Mouse (Mus musculus) c-Kit-positive CD71-negative TER-119-negative erythroid progenitor cells, embryonic 14.5 days (primary cell): ENCODE measurements at regions not wholly inside any gene's neighbourhood (a gene's known extent, or its start where the extent isn't known, plus 50 kb on each side); places are given as distances from the start of the nearest gene placed in this dataset.

Experiments
- DNase-seq: peaks from one replicate; pipeline ENCODE4 v3.0.0-alpha.2; 2013; ENCODE audit warnings: low read depth

DNA sequence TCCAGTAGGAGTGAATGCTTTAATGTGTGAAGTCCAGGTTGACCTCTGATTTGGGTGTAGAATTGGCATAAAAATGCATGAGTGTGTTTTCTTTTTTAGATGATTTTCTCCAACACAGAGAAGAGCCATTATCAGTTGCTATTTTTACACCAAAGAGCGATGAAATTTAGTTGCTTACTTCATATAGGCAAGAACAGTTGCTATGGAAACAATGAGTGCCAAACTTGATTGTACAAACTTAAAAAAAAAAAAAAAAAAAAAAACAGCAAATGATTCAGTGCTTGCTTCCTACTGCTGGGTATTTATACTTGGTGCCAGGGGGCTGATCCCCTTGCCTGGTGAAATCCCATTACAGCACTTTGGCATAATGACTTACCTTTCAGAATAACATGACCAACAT, 268.0 kb downstream of the Sec23a start:
- no peak for DNase-seq

DNA sequence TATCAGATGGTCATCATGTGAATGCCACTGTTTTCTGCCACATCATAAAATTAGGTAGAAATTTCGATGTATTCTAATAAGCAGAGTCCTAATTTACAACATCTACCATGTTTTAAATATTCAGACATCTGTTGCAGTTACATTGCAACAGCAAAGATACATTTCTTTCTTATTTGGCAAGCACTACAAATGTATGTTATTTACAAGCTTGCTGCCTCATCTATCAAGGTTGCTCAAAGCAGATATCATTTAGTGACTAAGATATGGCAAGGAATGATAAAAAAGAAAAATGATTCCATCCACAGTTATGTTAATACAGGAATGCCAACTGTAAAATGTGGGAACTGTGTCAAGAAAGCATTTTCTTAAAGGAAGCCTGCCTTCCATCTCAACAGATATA, 283.7 kb downstream of the Sec23a start:
- DNase-seq = no peak

DNA sequence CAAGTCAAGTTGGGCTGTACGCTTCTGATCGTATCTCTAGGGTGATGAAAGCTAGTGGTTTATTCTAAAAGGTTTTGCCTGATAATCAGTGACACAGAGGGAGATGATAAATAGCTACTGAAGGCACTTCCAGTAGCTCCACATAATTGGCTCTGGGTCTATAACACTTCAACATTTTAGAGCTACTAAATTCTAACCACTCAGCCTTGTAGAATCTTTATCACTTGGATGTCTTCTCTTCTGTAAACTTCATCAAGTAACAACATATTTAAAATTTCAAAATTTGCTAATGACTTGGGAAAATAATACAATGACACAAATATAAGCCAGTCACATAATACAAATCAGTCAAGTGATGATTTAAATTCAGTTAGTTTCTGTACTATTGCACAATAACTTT, 284.3 kb downstream of the Sec23a start:
- no peak for DNase-seq

DNA sequence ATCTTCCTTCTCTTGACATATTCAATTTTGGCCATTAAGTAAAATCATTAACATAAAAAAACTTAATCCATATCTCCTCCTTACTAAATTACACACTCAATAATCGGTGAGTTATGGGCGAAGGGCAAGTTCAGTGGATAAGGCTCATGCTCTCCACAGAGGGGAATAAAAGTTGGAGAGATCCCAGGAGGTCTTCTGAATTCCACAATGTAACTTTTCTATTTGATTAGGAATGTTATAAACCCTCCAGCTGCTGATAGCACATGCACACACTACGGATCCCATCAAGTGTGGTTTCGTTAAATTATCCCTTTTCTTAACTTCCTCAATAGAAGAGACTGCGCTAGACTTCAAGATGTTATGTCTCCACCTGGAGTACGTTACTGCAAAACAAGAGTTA, 293.9 kb downstream of the Sec23a start:
- DNase-seq = no peak

DNA sequence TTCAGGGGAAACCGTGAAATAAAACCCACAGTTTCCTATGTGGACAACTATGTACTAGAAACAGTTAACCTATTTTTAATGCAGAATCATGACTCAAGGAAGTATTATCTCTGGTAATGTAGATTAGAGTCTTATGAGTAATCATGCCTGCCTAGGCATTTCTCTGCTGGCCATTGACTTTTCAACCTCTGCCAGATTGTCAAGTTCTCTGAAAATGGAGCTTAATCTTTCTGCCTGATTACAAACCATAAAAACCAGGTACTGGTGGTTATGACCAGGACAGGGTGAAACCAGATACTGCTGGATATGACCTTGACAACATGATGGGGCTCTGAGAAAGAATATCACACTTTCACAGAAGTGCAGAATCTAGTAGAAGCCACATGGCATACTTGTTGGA, 297.6 kb downstream of the Sec23a start:
- no peak for DNase-seq

DNA sequence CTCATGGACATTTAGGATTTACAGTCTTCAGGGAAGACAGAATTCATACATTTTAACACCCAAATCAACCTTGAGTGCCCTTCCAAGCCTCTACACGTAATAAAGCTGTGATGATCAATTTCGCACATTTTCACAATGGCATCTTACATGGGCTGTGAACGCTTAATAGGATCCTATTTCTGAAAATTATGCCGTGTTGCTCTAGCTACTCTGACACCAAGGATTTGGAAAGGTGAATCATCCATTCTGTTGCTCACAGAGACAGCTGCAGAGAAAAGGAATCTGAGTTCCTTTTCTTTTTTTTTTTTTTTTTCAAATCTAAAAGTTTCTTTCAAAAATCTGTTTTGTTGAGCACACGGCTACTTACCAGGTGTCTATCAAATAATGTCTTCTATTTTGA, 316.1 kb downstream of the Sec23a start:
- no peak for DNase-seq

DNA sequence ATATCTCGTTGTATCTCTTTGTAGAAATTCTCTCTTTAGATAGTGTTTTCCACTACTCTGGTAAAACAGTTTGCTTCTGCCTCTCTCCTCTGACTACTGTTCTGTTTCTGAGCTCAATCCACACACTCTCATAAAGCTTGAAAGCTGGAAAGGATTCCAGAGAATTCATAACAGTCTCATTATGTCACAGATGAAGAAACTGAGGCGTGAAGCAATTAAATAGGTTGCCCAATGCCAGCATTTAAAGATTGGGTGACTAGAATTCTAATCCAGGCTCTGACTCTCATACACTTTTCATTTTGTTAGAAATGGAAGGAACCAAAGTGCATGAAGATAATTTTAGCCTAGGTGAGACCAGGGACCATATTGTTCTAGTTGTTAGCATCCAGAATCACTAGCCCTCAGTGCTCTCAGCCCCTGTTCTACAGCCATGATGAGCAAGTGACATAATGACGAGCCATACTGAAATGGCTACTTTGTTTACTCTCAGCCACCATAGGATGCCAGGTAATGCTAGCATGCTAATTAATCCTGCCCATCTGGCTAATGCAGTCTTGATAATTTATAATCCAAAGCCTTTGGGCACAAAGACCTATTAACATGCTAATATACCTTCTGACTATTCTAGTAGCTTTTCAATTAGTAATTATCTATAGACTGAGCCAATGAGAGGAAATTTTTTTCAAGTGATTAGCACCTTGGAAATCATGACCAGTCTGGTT, 341.7 kb downstream of the Sec23a start:
- DNase-seq = no peak

DNA sequence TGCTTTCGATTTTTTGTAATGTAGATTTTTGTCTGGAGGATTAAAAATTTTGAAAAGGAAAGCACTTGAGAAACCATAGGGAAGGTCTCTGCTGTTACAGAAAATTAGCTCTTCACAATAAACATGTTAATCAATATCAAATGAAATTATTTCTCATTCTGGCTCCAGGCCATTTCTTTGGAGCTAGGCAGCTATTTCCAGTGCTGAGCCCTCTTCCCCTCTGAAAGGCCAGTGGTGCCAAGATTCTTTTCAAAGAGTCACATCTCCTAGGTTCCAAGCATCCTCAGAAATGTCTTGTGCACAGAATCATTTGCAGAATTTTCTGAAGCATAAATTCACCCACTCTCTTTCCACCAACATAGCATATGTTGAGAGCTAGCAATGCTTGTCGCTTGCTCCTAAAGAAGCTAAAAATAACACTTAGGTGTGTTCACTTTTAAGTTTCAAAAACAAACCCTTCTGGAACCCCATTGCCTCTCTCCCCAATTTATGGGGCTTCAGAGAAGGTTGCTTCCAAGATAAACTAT, 357.2 kb downstream of the Sec23a start:
- DNase-seq = no peak

DNA sequence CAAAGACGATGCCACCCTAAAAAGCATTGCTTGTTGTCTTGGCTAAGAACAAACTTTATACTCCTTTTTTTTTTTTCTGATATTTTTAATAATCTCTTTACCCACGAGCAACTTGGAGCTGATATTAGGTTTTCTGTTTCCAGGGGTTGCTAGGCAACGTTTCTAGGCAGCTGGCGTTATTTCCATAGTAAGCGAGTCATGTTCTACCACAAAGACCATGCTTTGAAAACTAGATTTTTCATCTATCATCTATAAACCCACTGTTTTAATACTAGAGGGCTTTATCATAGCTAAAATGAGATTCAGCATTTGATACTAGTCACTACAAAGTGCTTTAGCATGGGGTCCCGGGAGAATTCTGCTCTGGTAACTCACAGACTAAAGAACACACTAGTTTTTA, 358.1 kb downstream of the Sec23a start:
- DNase-seq = no peak

DNA sequence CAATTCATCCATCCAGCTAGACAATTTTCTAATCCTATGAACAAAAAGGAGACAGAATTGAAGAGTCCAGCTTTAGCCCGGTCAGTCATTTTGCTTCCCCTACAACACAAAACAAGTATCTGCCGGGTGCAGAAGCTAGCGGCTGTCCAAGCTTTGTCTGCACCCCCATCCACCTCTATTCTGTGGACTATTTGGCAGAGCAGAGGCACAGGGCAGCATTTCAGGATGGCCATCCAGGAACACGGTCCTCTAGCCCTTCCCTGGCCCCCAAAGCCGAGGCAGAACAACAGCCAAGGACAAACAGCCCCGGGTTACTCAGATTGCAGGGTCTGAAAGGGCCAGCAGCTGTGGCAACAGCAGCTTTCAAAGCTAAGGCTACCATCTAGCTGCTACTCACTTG, 358.6 kb downstream of the Sec23a start:
- DNase-seq = no peak

DNA sequence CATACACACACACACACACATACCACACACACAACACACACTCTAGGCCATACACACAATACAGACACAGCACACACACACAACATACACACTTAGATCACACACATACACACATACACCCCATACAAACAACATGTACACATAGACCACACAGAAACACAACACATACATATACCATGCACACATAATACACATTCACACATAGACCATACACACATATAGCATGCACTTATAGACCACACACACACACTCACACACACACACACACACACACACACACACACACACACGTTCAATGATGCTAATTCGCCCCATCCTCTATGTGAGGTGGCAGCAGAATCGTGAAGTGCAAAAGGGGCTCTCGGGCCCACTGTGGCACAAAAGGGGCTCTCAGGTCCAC, 359.1 kb downstream of the Sec23a start:
- DNase-seq = no peak

DNA sequence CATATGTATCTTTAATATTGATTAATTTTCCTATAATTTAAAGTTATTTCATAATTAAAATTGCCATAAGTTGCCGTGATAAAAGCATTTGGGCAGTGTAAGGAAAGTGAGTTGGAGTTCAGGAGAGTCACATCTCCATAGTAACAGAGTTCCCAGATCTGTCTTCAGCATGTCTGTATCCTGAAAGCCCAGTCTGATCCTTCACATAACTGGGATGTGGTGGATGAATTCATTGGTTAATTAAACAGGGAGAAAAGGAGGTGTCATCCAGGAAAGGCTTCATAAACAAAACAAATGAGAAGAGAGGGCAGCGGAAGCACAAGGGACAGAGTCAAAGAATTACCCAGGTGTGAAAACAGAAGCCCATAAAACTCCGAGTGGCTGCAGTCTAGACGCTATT, 363.5 kb downstream of the Sec23a start:
- DNase-seq = no peak

DNA sequence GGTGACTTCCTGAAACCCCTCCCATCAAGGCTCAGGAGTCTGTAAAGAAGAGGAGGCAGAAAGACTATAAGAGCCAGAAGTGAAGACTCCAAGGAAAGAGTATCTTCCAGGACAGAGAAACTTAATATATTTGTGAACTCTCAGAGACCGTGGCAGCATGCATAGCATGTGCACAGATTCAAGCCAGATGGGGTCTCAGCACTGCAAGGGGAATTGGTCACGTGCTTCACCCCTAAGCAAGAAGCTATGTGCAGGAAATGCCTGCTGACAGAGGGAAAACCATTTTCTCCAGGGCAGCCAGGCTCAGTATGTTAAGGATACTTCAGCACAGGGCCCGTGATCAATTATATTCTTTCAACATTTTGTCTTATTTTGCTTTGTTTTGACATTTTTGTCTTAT, 368.0 kb downstream of the Sec23a start:
- no peak for DNase-seq

DNA sequence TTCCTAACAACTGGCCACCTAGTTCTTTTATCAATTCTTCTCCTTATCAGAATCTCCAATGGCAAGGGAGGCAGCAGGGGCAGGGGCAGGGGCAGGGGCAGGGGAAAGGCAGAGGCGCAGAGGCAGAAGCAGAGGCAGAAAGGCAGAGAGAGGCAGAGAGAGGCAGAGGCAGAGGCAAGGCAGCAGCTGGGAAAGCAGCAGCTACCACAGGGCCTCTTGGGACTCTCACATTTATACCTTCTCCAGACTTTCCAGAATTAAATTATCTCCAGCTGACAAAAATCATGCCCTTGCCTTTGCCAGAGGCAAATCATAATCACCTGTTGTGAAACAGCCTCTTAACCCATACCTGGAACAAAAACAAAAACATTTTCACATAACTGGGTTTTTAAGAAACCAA, 370.4 kb upstream of the Clec14a start:
- DNase-seq = no peak

DNA sequence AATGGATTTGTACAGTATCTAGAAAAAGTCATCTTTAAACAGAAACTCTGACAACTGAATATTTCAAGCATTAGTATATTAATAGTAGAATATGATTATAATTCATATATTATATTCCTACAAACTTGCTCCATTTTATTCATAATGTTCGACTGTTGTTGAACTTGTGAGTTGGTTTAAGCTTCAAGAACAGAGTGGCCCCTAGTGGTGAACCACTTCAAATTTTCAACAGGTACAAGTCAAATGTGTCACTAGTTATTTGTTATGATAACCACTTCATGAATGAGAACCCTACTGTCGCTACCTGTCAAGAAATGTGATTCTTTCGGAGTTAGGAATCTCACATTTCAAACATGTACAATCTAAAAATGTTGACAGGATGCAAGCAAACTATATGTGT, 369.2 kb upstream of the Clec14a start:
- DNase-seq = no peak

DNA sequence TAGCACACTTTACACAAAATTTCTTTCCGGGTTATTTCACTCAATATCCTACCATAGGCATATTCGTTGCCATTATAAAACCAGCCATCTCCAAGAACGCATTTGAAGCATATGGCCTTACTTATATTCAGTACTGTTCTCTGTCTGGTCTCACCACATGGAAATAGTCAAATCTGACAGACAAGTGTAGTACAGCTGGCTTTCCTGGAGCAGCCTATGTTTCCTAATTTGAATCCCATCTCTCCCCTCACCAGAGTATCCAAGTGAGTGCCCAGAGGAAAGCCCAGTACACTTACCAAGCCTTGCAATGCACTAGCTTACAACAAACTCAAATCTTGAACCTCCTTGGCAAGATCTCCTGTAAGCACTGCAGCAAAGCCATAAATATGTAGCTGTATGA, 363.4 kb upstream of the Clec14a start:
- no peak for DNase-seq

DNA sequence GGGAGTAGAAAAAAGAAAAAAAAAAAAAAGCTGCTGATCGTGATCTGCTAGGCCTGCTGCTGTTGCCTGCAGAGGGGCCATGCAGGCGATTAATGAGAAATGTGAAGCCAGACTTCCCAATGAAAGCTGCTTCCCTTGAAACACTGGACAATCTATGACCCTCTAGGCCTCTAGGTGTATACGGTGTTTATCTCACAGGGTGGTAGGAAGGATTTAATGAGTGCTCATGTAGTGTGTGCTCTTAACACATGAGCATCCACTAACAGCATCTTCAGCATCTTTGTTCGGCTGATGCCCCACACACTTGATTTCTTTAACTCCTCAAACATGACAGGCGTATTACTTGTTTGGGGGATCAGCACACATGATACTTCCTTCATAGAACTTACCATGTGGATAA, 359.7 kb upstream of the Clec14a start:
- no peak for DNase-seq

DNA sequence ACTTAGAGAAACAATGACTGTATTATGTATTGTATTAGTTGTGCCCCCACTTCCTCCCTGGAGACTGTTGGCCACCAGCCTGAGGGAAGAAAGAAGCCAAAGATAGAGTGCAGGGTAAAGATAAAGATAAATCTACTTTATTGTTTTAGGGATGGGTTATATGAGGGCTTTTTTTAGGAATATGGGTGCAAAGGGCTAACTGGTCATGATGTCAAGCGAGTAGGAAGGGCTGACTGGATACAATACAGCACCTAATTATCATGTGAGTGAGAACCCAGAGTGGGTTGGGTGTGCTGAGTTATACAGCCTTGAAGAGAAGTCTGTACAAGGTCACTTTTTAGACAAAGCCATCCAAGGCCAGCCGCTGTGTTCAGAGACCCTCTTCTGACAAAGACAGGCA, 356.1 kb upstream of the Clec14a start:
- DNase-seq = no peak

DNA sequence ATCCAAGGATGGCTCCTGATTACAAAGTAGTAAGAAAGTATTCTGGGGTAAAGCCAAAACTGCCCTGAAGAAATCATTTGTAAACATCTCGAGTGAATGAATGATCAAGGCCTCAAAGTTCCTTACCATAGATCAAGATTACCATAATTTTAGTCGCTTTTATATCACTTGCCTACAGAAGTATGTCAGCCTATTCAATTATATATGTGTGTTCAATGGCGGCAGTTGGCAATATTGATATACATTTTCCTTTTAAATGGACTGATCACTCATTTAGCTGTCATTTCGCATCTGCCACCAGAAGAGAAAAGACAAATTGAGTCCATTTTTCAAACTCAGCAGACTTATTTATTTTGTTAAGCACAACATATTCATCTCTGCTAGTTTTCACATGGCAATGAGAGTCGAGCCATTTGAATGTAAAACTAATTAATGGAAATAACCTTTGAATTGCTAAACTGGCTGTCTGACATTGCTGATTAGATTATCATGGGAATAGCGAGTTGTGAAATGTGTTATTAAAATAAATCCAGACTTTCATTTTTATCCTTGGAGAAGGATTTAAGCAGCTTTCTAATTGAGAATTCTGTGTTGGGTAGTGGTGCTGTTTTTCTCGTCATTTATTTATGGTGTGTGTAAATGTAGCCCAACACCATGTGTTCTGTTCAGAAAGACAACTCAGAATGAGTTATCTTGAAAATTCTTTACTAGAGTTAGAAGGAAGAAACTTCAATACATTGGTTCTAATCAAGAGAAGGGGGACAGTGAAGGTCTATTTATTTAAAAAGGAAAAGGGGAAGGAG, 350.6 kb upstream of the Clec14a start:
- DNase-seq = no peak

DNA sequence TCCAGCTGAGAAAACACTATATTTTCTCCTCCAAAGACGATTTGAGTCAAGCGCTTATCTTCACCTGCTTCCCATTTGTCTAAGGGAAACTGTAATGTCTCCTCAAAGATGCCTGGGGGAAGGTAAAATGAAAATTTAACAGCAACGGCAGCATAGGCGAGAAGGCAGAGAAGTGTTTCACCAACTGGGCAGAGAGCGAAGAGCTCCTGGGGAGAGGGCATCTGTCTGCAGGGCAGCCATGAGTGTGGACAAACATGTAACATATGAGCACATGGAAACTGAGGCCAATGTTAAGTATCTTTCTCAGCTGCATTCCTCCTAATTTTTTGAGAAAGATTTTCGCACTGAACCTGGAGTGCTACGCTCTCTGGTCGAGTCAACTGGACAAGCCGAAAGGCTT, 325.7 kb upstream of the Clec14a start:
- DNase-seq = no peak

DNA sequence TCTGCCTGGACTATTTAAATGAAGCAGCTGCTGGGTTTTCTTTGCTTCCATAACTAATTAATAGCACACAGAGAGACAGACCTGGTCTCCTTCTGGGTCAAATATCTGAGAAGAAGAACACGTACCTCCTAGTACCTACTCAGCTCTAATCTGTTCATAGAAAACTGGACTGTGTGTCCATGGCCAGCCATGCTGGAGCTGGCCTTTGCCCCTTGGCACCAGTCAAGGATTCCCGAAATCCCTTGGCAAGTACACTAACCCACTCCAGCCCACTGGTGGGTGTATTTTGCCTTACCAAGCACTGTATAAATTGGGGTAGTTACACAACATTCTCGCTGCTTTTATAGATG, 322.4 kb upstream of the Clec14a start:
- no peak for DNase-seq

DNA sequence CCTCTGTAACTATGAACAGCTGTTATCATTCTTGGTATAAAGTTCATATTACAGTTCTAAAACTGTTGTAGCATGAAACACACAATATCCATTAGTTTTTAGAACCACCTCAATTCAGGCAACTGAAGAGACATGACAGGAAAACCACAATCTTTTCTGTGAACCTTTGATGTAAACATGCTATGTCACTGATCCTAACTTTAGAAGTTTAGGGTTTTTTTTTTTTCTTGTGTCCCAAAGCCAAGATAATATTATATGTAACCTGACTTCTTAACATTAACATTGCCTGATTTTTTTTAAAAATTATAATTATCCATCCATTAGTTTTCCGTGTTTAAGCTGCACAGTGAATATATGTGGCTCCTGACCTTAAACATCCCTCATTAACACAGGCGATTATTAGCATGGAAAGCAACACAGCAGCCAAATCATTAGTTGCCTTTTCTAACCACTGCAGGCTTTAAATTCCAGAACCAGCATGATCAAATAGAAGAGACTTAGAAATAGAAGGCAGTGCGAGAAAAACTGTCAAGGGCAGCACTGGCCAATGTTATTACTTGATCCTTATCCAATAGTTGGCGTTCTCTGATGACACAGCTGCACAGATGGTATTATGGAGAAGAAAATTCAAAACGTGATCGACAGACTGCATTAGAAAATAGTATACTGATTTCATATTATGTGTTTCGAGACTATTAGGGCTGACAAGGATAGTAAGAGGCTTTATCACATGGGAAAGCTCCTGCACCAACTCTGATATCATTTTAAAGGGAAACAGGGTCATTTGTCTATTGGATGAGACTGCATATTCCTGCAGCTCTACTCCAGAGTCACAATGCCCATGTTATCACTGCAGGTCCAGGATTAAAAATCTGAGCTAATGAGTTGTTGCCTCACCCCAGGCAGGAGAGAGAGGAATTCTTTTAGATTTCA, 321.7 kb upstream of the Clec14a start:
- no peak for DNase-seq
